Mouse (Mus musculus) testis, postnatal 10 days (tissue): ENCODE measurements around the gene Dnah17.

Source experiments
- DNase-seq: peaks from one replicate; pipeline ENCODE4 v3.0.0; 2021; ENCODE audit warnings: low spot score

Dnah17 gene

GRCm38 (mm10) chr11:118130534-118130933, at the start of gene Dnah17:
Dnah17 (minus strand) TSS chr11:118130634.
- no peak for DNase-seq

DNA sequence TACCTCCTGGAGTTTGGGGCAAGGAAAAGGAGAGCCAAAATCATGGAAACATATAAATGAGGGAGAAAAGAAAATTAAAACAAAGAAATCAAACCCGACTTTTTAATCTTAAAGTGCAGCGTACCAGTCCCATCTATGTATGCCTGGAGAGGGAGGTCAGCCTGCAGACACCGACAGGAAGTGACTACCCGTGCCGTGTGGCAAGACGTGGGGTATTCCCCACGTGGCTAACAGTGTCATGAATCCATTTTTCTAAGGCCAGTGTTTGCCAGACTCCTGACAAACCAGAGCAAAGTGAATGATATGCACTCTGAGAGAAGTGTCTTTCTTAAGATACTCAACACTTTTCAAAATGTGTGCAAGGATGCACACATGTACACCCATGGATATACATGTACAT, 49.8 kb upstream of the Dnah17 start:
- DNase-seq, result no peak

DNA sequence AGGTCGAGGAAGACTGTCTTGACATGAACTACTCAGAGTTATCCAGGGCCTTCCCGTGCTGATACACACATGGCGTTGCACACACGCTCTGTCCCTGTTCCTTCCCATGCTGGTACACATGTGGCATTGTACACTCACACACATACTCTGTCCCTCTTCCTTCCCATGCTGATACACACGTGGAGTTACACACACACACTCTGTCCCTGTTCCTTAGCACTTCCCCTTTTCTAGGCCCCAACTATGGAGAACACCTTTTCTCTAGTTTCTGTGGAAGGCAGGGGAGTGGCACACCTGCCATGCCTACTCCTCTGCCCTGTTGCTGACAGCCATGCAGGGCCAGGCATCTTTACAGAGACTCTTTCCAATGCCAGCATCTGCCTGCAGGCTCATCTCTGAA, 47.8 kb upstream of the Dnah17 start:
- no peak for DNase-seq

GRCm38 (mm10) chr11:118174752-118175151, 44.3 kb upstream of the Dnah17 start:
- no peak for DNase-seq

GRCm38 (mm10) chr11:118172768-118173167, 42.3 kb upstream of the Dnah17 start:
- DNase-seq, result no peak

GRCm38 (mm10) chr11:118170333-118170732, 39.9 kb upstream of the Dnah17 start:
- DNase-seq, result no peak

DNA sequence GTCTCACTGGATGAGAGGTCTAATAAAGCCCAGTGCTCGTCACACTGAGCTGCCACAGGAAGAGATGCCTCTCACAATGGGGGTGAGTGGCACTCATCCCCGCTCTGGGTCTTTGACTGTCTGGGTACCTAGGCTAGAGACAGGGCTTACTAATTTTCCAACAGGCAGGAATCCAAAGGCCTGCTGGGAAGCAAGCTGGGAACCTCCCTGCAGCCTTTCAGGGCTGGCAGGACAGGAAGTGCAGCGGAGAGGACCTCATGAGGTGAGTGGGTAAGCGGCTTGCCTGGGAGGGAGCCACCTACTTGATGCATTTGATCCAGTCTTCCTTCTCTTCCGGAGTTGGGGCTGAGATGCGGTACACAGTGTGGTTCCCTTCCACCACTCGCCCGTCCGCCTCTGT, 38.3 kb upstream of the Dnah17 start:
- no peak for DNase-seq

- no peak for DNase-seq
These were observed 36.2 kb upstream of the Dnah17 start for GRCm38 (mm10) chr11:118166626-118167025.

DNA sequence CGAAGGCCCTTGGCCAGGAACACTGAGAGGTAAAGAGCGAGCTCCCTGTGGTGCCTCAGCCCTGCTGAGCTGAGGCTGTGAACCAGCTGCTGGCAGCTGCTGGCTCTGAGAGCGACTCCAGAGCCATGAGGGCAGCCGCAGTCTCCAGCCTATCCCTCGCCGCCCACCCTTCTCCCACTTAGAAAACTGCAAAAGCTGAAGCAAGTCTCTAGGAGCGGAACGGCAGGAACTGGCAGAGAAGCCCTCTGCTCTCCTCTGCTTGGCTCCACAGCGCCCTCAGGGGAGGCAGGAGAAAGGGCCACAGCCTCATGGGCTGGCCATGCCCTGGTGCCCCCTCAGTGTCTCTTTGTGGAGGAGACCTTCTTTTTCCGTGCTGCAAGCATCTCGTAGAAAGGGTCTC, 35.2 kb upstream of the Dnah17 start:
- DNase-seq, result peak; percentile 54

DNA sequence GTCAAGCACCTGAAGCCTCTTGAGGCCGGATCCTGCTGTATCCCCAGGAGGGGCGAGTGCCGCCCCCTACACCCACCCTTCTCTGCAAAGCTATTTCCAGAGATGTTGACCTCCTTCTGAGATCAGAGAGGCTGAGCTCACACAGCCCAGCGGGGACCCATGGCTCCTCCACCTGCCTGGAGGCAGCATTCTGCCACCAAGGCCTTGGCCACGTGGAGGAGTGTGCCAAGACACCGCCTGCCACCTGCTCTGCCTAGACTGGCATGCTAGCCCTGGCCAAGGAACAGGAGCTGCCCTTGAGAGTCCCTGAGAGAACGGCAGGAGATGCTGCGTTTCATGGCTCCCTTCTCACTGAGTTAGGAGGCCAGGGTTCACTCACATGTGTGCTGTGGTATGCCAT, 34.1 kb upstream of the Dnah17 start:
- DNase-seq, result no peak

DNA sequence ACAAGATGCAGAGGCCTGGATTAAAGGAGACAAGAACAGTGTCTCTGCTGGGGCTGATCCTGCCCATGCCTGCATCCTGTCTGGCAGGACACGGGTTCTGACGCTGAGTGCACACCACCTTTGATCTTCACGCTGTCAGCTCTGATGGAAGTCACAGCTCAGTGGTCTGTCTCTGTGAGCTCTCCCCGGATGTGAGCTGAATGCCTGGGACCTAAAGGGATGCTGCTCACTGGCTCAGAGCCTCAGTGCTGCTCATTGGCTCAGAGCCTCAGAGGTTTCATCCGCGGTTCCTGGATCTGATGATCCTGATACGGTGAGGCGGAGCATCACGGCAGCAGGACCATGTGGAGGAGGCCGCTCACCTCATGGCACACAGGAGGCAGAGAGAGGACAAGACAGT, 31.8 kb upstream of the Dnah17 start:
- DNase-seq, result no peak

DNA sequence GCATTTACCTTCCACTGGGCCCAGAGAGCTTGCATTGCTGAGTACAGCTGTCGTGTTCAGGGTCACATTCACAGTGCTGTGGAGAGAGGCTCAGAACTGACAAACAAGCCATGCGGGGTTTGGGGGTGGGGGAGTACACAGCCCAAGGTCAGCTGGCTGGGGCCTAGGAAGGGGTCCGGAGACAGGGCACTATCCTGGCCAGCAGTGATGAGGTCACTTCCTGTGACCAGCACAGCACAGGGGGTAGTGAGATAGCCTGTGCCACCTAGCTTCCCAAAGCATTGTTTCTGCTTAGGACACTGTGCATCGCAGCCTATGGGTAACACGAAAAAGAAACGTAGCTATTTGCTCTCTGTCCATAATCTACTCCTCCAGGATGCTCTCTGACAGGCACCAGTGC, 30.8 kb upstream of the Dnah17 start:
- DNase-seq, result no peak

DNA sequence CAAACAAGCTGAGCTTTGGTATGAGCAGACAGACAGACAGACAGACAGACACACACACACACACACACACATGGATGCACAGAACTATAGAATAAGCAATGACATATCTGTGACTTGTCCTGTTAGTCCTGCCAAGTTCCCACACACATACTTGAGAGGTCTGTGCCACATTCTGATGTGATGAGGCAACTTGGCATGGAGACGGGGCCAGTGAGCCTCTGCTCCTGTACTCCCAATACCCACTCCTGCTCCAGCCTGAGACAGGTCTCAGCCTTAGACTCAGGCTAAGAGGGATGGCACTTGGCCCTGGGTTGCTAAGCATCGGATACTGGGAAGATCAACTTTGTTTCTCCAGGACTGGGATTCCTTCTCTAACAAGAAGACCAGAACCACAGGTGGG, 30.3 kb upstream of the Dnah17 start:
- no peak for DNase-seq

- DNase-seq, result no peak
These were observed 28.3 kb upstream of the Dnah17 start for GRCm38 (mm10) chr11:118158753-118159152.

GRCm38 (mm10) chr11:118156480-118157060, 26.1 kb upstream of the Dnah17 start:
- DNase-seq, result no peak

DNA sequence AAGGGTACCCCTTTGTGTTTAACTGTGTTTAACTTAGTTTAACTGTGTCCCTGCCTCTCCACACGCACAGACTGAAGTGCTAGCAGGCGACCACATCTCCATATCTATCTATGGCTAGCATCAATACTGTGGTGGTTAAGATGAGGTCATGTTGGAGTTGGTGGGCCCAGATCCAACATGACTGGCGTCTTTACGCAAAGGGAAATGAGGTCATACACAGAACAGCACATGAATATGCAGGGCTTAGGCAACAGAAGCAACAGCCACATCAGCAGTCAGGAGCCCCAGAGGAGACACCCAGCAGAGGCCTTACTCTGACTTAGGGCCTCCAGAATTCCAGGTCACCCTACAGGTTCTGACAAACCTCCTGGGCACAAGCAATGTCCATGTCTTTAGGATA, 22.5 kb upstream of the Dnah17 start:
- no peak for DNase-seq

- no peak for DNase-seq
These were observed 21.2 kb upstream of the Dnah17 start for GRCm38 (mm10) chr11:118151423-118152180.

DNA sequence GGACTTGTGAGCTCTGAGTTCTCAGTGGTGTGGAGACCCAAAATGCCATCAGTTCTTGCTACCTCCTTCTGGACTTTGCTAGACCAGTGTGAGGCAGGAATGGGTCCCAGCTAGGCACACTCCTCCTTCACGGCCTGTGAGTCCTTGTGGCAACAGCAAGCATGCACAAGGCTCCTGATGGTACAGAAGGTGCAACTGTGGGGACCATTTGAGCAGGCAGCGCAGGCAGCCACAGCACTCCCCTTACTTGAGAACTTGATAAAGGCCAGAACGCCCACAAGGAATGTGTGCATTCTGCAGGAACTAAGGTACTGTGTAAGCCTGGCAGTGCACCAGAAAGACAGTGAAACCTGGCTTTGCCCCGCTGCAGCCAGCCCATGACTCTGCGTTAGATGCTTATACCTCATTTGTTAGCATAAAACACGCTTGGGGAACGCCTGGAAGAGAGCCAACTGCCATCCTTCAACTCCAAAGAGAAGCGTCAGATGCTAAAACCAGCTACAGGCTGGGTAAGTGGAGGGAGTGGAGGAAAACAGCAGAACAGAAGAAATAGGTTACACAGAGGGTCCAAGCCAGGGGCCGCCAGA, 19.8 kb upstream of the Dnah17 start:
- no peak for DNase-seq

DNA sequence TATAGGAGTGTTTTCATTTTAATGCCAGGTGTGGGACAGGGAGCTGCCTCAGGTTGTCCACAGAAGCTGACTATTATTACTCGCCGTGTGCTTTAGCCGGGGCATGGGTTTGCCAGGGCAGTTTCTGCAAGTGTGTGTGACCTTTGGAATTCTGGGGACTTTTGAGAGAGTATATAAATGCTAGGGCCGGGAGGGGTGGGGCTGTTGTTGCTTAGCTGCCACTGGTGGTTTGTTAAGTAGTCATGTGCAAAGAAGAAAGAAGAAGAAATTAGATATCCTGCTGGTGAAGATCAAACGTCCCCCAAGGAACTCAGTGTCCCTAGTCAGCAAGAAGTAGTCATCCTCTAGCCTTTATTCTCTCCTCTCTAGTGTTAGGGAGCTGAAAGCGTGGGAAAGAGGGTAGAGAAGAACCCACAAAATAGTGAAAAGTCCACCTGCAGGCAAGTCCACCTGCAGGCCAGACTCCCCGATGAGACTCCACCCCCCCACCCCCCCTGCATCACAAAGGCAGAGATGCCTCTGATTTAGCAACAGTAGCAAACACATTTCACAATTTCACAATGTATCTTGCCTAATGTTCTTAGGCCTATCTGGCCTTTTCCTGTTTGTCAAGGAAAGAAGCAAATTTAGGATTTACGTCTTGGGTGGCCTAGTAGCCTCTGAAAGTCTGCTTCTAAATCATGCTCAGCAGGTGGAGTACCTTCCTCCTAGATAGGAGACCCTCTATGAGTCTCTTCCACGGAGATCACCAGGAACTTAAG, 17.6 kb upstream of the Dnah17 start:
- no peak for DNase-seq

DNA sequence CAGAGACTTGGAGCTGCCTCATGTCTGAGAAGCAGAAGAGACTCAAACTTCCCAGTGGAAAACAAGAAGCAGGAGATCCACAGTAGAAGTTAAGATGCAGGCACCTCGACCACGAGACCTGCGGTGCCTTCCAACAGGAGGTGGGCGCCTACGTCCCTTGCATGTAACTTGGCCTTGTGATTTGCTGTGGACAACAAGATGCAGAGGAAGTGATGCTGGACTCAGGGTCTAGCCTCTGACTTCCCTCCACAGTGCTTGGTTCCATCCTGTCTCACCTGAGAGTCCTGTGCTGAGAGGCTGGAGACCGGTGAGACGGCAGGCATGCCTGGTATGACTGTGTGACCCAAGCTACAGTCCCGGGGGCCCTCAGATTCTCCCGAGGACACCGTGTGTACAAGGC, 16.0 kb upstream of the Dnah17 start:
- no peak for DNase-seq

DNA sequence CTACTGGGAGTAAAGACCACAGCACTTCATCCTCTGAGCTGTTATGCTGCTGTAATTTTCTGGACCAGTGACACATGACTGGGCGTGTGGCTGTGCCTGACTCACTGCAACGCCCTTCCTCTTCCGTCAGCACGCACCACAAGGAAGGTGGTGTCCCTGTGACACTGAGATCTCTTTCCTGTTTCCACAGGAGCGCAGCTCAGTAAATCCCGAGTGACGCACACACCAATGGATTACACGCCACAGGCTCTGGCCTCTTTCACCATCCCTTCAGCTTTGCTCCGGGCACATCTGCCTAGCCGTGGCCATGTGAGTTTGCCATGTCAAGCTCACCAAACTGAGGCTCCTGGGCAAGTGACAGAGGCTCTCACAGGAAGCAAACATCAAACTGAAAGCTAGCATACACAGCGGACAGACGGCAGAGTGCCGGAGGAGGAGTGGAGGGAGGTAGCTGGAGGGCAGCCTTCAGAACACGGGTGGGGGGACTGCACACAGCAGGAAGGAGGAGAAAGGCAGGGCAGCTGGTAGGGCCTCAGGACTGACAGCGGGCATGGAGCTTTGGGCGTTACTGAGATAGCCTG, 15.4 kb upstream of the Dnah17 start:
- no peak for DNase-seq

GRCm38 (mm10) chr11:118145092-118145491, 14.7 kb upstream of the Dnah17 start:
- no peak for DNase-seq

DNA sequence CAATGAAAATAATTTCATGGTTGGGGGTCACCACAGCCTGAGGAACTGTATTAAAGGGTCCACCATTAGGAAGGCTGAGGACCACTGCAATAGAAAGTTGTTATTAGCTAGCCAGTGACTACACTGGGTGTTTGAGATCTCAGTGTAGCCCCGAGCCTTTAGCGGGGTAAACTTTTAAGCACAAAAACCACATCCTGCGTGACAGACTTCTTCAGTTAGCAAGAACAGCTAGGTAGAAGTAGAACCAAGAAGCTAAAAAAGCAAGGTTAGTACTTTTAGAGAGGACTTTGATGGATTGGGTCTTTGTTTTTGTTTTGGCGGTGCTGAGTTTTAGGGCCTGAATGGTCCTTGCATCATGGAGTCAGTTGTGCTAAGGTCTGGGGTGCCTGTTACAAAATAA, 13.3 kb upstream of the Dnah17 start:
- DNase-seq, result no peak
